Mouse (Mus musculus) lung, adult 2 months (tissue): ENCODE measurements around the gene Haus3. TPM values are rescaled to one million over a fixed set of nuclear protein-coding genes. Genes with fewer than 3 reads are reported as not detected.
A peak's percentile ranks its signal among the peaks of the same experiment; 100 is the strongest.

Experiments used
- DNase-seq: peaks from one replicate; pipeline ENCODE4 v3.0.0; 2022
- H3K4me1 ChIP-seq: fragments of 200-500 bp; 2 replicates; pipeline ENCODE4 v1.6.1; 2011; ENCODE audit warnings: low read length; ENCODE audit not compliant: control insufficient read depth, insufficient read depth
- H3K4me3 ChIP-seq: fragments of 200-500 bp; replicated peaks from 2 replicates; pipeline ENCODE3; 2011; ENCODE audit warnings: low read depth, mild to moderate bottlenecking, control low read depth, low read length; ENCODE audit errors: extremely low read depth
- CTCF ChIP-seq: fragments of 200-500 bp; IDR thresholded peaks from 2 replicates; pipeline ENCODE4 v1.5.1; 2011; ENCODE audit warnings: mild to moderate bottlenecking, low read length, control low read depth; ENCODE audit not compliant: insufficient read depth
- POLR2A ChIP-seq: fragments of 200-500 bp; IDR thresholded peaks from 2 replicates; pipeline ENCODE4 v1.6.1; 2011; ENCODE audit warnings: low read depth, mild to moderate bottlenecking, control low read depth, low read length, borderline replicate concordance; ENCODE audit errors: extremely low read depth
- WGBS: fragments of 180-500 bp; shearing (Covaris S2); methylation state at CpG from one replicate; pipeline ENCODE4 v1.1.7; 2018; 5-methylcytosine and 5-hydroxymethylcytosine counted together
- polyA plus RNA-seq: library from polyadenylated mRNA; depleted of rRNA; stranded (reverse); fragments of >200 nt; gene quantifications from 2 replicates; pipeline ENCODE4 v1.2.3, GENCODE M21; 2012

Gene Haus3
- polyA plus RNA-seq, 1 experiment, result 0.46 TPM

- 65% methylated on average over 1 of the region's 1 CpGs for WGBS
- Histone ChIP-seq H3K4me3 (no peak overlapping the region), H3K4me1 (peaks cover 18% of the 10 kb centered on the region)
- TF ChIP-seq POLR2A (no peak), CTCF (no peak)
- no peak for DNase-seq
These were observed 20.2 kb upstream of the Haus3 start for GRCm38 (mm10) chr5:34189521-34189920.

GRCm38 (mm10) chr5:34188856-34189255 is 19.5 kb upstream of the Haus3 start:
- Histone ChIP-seq H3K4me3 (no peak overlapping the region), H3K4me1 (peaks cover 25% of the 10 kb centered on the region)
- DNase-seq, result no peak
- WGBS, result 40% methylated on average over 2 of the region's 2 CpGs
- no peak for TF ChIP-seq CTCF
- no peak for TF ChIP-seq POLR2A

GRCm38 (mm10) chr5:34187601-34188316 is 18.4 kb upstream of the Haus3 start, which contains the start of gene Mxd4:
Mxd4 (minus strand) TSS chr5:34187720.
- WGBS, result under 1% methylated on average over 60 of the region's 60 CpGs
- H3K4me1 ChIP-seq, result peaks cover 33% of the 10 kb centered on the region
- TF ChIP-seq POLR2A (peak; percentile 98), CTCF (no peak)
- H3K4me3 ChIP-seq, result peak within 1 kb of the TSS; percentile 97
- DNase-seq, result peak; percentile 98

GRCm38 (mm10) chr5:34186961-34187391 is 17.6 kb upstream of the Haus3 start:
- H3K4me1 ChIP-seq, result peaks cover 41% of the 10 kb centered on the region
- H3K4me3 ChIP-seq, result peak overlapping the region; percentile 95
- WGBS, result under 1% methylated on average over 46 of the region's 46 CpGs
- TF ChIP-seq CTCF (no peak), POLR2A (peak; percentile 60; the same call in 1 of the 2 replicates)
- DNase-seq, result peak; percentile 73

GRCm38 (mm10) chr5:34186391-34186790 is 17.1 kb upstream of the Haus3 start:
- 12% methylated on average over 2 of the region's 2 CpGs for WGBS
- TF ChIP-seq CTCF (no peak), POLR2A (0 out of 2 replicates have a peak, but pooled peaks have one; percentile 3)
- DNase-seq, result no peak
- Histone ChIP-seq H3K4me1 (peaks cover 43% of the 10 kb centered on the region), H3K4me3 (peak overlapping the region; percentile 95)

- DNase-seq, result peak; percentile 8
- TF ChIP-seq POLR2A, result no peak
- no peak for TF ChIP-seq CTCF
- peaks cover 44% of the 10 kb centered on the region for H3K4me1 ChIP-seq
- peak overlapping the region; percentile 95 for H3K4me3 ChIP-seq
These were observed 16.5 kb upstream of the Haus3 start for GRCm38 (mm10) chr5:34185791-34186190.

DNA sequence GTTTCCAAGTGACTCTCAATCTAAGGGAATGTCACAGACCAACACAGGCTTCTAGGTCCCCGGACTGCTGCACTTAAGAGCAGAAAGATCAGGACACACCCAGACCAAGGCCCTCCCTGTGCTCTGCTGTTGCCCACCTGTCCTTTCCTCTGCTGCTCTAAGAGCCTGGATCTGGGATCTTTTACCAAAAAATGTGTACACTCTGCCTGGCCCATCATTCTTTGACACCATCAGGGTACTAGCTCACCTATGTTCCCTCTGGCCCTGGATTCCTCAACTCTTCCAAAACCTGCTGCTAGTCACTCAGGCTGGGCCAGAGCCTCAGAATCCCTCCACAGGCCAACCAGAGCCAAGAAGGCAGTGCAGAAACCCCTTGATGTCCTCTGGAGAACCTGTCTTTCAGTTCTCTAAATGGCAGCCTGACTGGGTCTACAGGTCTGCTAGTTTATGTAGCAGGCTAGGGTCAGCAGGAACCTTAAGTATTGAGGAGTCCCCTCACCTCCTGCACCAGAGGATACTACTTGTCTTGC is 15.8 kb upstream of the Haus3 start:
- WGBS, result 38% methylated on average over 1 of the region's 1 CpGs
- TF ChIP-seq POLR2A (no peak), CTCF (no peak)
- peak; percentile 6 for DNase-seq
- Histone ChIP-seq H3K4me1 (peaks cover 49% of the 10 kb centered on the region), H3K4me3 (peak overlapping the region; percentile 95)

GRCm38 (mm10) chr5:34183976-34184375 is 14.6 kb upstream of the Haus3 start:
- H3K4me3 ChIP-seq, result no peak overlapping the region
- peak; percentile 4 for DNase-seq
- peaks cover 49% of the 10 kb centered on the region for H3K4me1 ChIP-seq
- TF ChIP-seq CTCF, result no peak
- TF ChIP-seq POLR2A, result no peak
- WGBS, result 91% methylated on average over 3 of the region's 3 CpGs

DNA sequence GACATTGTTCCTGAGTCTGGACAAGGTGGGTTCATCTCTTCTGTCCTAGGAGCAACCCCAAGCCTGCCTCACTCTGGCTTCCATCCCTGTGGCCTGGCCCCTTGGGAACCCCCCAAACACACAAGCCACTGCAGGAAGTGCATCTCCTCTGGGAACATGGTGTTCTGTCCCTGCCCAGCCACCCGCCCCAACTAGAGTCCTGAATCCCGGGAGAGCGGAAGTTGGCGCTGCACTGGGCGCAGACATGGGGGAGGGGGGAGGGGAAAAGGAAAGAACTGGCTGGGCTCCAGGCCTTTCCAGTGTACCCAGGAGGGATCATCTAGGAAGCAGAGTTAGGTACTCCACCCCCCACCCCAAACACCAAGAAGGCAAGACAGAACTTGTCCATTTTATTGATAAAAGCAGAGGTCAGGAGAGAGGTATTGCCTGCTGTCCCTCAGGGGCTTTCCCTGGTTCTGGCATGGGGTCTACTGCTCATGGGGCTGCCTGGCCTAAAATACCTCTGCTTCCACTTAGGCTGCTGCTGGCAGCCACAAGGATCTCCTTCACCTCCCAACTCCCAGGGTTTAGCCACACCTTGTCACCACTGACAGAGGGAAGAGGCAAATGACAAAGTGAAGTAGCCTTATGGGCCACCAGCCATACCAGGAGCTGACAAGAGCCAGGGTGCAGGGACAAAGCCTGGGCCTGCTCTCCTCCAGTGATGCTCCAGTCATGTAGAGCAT is 14.0 kb upstream of the Haus3 start:
- peak; percentile 45 for DNase-seq
- TF ChIP-seq CTCF, result no peak
- TF ChIP-seq POLR2A, result peak; percentile 25; the same call in 1 of the 2 replicates
- H3K4me1 ChIP-seq, result peaks cover 49% of the 10 kb centered on the region
- H3K4me3 ChIP-seq, result peak overlapping the region; percentile 15
- 23% methylated on average over 5 of the region's 5 CpGs for WGBS

DNA sequence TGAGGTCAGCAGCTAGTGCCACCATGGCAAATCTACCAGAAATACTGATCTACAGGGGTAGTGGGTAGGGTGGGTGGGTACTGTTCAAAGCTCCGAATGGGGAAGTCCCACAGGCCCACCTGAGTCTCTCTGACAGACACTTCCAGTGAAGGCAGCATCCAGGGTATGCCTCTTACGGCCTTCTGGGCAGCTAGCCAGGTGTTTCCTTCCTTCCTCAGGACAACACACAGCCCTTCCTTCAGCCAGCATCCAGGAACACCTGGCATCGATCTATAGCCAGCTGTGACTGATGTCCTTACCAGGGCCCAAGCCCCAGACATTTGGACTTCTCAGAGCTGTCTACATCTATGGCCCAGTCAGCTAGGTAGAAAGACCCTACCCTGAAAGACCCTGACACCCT is 13.2 kb upstream of the Haus3 start:
- TF ChIP-seq POLR2A (no peak), CTCF (no peak)
- WGBS, result 32% methylated on average over 3 of the region's 3 CpGs
- peaks cover 49% of the 10 kb centered on the region for H3K4me1 ChIP-seq
- peak; percentile 23 for DNase-seq
- H3K4me3 ChIP-seq, result no peak overlapping the region

DNA sequence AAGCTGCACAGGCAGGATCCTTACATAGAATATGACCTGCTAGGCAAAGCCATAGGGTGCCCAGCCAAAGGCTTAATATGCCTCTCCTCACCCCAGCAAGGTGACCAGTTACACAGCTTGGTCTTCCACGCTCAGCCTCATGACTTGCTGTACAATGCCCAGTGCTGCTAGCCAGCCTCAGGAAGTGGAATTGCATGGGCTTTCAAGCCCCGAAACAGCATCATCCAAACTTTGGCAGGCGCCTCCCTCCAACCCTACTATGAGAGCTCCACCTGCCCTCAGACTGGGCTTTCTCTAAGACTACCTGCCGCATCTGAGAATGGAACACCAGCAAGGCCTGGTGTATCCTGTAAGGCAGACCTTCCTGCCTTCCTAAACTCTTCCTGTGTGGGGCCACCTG is 8.5 kb upstream of the Haus3 start:
- H3K4me1 ChIP-seq, result peaks cover 20% of the 10 kb centered on the region
- no peak overlapping the region for H3K4me3 ChIP-seq
- 89% methylated on average over 4 of the region's 4 CpGs for WGBS
- TF ChIP-seq CTCF (no peak), POLR2A (no peak)
- no peak for DNase-seq
